ENCODE assay signal across 9 mouse cellular contexts in genomic region chr11:49754958-49755665, GRCm38 (mm10). TPM values are rescaled to one million over a fixed set of nuclear protein-coding genes. Genes with fewer than 3 reads are reported as not detected.
A peak's percentile ranks its signal among the peaks of the same experiment; 100 is the strongest.
DNase-seq lines count a peak whose midpoint lies in the region; ATAC-seq and TF ChIP-seq lines count a peak whose summit lies in the region.
"Had no signal": no experiment of that assay in that cellular context is flagged by ENCODE, and none has a peak within 500 bp of the region (broad histone marks: within the 10 kb centered on the region; RNA-seq: fewer than 3 reads in every experiment).

No protein-coding gene starts in this region.

- DNase-seq in CD4-positive, CD25-positive, alpha-beta regulatory T cell, adult 2 months (ENCODE audit: low read depth, low spot score), result peak; percentile 9
- peak; percentile 73 to 83 for DNase-seq in heart, adult 18-20 months
- peak; percentile 29 to 41 for DNase-seq in kidney, adult 8-10 months
- peak; percentile 26 for DNase-seq in mesoderm, embryonic 11.5 days (ENCODE audit: low read depth, low spot score)
- no peak for DNase-seq in cerebellum, postnatal 10 days
- DNase-seq in hindbrain, postnatal 0 days (ENCODE audit: low spot score), result no peak

- H3K36me3 ChIP-seq in hindbrain, postnatal 0 days (ENCODE audit: insufficient read depth, low read length), result no peaks in the 10 kb centered on the region

- no peaks in the 10 kb centered on the region for H3K27me3 ChIP-seq in hindbrain, postnatal 0 days (ENCODE audit: insufficient read depth, low read length)

- TF ChIP-seq CTCF in hindbrain, postnatal 0 days (IDR thresholded peaks at IDR 0.05; ENCODE audit: low read depth), result no peak

- no peaks in the 10 kb centered on the region for H3K9me3 ChIP-seq in hindbrain, postnatal 0 days (ENCODE audit: low read length)

- no peak overlapping the region for H3K9ac ChIP-seq in hindbrain, postnatal 0 days (replicated peaks; ENCODE audit: low read length)

- ATAC-seq in CD4-positive, CD25-positive, alpha-beta regulatory T cell, adult 4 months, result no peak
- ATAC-seq in hindbrain, postnatal 0 days, result no peak
- no peak for ATAC-seq in erythroblast, adult 5-6 weeks (replicated peaks; ENCODE audit: low FRiP score, poor library complexity, severe bottlenecking)

- 55% methylated on average over 12 of the region's 12 CpGs for WGBS in hindbrain, postnatal 0 days

- no peak overlapping the region for H3K27ac ChIP-seq in hindbrain, postnatal 0 days

- H3K4me1 ChIP-seq in hindbrain, postnatal 0 days (ENCODE audit: insufficient read depth, low read length), result no peaks in the 10 kb centered on the region

- H3K4me3 ChIP-seq in hindbrain, postnatal 0 days (ENCODE audit: low read length), result no peak overlapping the region

- H3K4me2 ChIP-seq in hindbrain, postnatal 0 days (ENCODE audit: low read depth, low read length), result no peak overlapping the region

RNA-seq across cellular contexts. Expression of gene Gfpt2, which starts 38.9 kb away (rescaled TPM):
- polyA plus RNA-seq in CD4-positive, CD25-positive, alpha-beta regulatory T cell, adult 4 months (2017; shearing (Covaris generic)), result 1 to 10 TPM; 1.9 to 3.2 TPM
- 1 to 10 TPM; 8.7 to 9.3 TPM for total RNA-seq in heart, adult 18-20 months (2021)
- total RNA-seq in hindbrain, postnatal 0 days (2014; rRNA removed), result 2.5 and 3.8 TPM in 2 replicates
- polyA plus RNA-seq in hindbrain, postnatal 0 days (2015; fragmentation: Nextera tagmentation; extraction: Ambion mirVana), result 5.0 and 5.4 TPM in 2 replicates
- not detected in 2 replicates for total RNA-seq in erythroblast, adult 5-6 weeks (2015; ENCODE audit: low replicate concordance)
- 0.17 TPM in 1 of 2 replicates, not detected in the other for total RNA-seq in erythroblast, adult 5-6 weeks (2017; ENCODE audit: low replicate concordance)
- total RNA-seq: neutrophil, adult 5-6 weeks had no signal

RNA-seq across cellular contexts. Expression of gene Cnot6, which starts 42.6 kb away (rescaled TPM):
- polyA plus RNA-seq in CD4-positive, CD25-positive, alpha-beta regulatory T cell, adult 4 months (2017; shearing (Covaris generic)), result 10 to 100 TPM; 19.6 to 30.0 TPM
- total RNA-seq in heart, adult 18-20 months (2021), result 10 to 100 TPM; 21.0 to 21.5 TPM
- total RNA-seq in hindbrain, postnatal 0 days (2014; rRNA removed), result 32.0 and 38.5 TPM in 2 replicates
- 32.7 and 33.0 TPM in 2 replicates for polyA plus RNA-seq in hindbrain, postnatal 0 days (2015; fragmentation: Nextera tagmentation; extraction: Ambion mirVana)
- 32.4 and 50.1 TPM in 2 replicates for total RNA-seq in erythroblast, adult 5-6 weeks (2015; ENCODE audit: low replicate concordance)
- total RNA-seq in erythroblast, adult 5-6 weeks (2017; ENCODE audit: low replicate concordance), result 40.0 and 52.0 TPM in 2 replicates

Comparison
In these comparisons a context has a peak if more than half of its experiments do, and no peak if none do; other contexts are left out.
1. DNase-seq: peak in CD4-positive, CD25-positive, alpha-beta regulatory T cell, adult 2 months (single experiment), heart, adult 18-20 months (2 of 2), kidney, adult 8-10 months (2 of 2) and mesoderm, embryonic 11.5 days (single experiment); none in cerebellum, postnatal 10 days (0 of 2) and hindbrain, postnatal 0 days (single experiment).